Mouse (Mus musculus): ENCODE data around the gene Pnck. TPM values are rescaled to one million over a fixed set of nuclear protein-coding genes. Genes with fewer than 3 reads are reported as not detected.
A peak's percentile ranks its signal among the peaks of the same experiment; 100 is the strongest.

Gene Pnck
- 100 to 1,000 TPM; 115 to 135 TPM for total RNA-seq (2021)

DNA sequence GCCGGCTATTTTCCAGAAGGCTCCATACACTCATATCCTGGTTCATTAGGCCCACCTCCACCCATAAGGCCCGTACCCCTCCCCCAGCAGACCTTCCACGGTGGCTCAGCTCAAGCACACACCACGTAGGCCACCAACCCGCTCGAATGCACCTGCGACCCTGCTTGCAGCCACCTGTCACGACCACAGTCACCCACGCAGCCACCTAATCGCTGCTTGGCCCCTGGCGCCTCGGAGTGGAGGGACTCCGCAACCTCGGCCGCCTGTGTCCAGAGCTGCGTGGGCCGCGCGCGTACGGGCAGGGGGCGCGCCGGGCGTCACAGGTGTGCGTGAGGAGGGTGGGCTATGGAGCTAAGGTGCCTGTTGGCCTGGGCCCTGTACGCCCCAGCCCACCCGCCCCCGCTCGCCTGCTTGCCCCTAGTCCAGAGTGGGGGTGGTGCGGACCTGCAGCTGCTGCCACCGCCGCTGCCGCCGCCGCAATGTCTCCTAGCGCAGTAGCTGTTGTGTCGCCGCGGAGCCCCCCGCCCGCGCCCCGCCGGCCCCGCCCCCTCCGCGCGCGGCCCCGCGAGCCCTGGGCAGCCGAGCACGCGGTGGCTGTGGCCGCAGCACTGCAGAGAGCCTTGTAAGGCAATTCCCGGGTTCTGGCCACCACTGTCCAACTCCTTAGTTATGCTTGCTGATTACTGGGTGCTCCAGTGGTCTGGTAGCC is at the start of gene Pnck:
TSS of gene Pnck (minus strand) at position 543 of the 709 bp plus-strand sequence.
- no peak for DNase-seq (ENCODE audit: extremely low spot score in 1 of 2, low spot score in 1 of 2)

DNA sequence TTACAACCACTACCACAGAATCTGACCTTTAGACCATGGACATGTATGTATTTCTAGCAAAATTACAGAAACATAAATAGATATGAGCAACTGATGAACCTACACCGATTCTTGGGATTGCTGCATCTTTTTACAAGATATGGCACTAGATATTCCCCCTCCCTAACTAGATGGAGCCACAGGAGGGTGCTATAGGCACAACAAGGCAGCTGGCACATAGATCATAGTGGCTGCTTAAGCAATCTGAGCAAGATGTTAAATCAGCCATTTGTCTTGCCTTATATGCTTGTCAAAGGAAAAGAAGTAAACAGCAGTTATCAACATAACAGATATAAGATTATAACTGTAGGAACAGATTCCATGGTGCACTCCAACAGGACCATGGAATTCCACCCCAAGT is 40.6 kb upstream of the Pnck start:
- DNase-seq (ENCODE audit: extremely low spot score in 1 of 2, low spot score in 1 of 2) = no peak

DNA sequence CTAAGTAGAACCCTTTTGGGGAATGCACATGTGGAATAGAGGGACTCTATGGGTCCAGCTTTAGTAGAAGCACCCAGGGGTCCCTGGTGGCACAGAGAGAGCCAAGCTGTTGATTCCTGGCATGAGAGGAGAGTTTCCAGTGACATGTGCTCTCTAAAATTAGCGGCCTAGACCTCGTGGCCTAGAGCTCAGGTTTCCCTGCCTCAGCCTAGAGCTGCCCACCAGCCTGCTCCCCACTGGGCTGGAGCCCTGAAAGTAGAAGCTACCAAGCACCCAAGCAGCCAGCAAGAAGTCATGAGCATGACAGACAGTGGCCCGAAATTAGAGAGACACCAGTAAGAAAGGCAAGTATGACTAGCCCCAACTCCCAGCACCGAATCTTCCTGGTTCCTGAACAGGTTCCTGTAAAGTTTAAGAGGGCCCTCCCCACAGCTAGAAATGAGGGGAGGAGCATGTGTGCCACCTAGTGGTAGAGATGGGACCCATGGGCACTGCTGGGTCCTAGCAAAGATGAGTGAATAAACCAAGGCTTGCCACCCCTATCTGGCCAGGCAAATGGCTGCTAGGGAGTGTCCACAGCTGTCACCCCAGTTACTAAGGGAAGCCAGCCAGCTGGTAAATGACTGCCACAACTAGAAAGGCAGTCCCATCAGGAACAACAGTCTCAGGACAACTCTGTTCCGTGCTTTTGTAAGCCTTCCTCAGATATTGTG is 31.2 kb upstream of the Pnck start:
- peak in 1 of 2 experiments; percentile 60 for DNase-seq (ENCODE audit: extremely low spot score in 1 of 2, low spot score in 1 of 2)

DNA sequence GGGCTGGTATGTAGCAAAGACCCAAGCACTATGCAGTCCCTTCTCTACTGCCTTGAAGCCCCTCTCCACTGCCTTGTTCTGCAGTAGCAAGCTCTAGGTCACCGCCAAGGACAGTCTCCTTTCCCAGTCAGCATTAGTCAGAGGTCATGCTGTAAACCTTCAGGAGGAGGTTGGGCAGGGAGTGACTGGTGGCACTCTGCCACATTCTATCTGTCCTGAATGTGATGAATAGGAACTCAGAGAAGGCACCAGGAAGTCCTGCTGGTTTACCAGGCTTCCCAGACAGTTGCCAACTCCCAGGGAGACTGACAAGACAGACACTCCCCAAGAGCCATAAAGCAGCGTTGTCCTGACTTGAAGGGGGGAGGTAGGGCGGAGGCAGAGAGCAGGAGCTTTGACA is 25.7 kb upstream of the Pnck start:
- DNase-seq (ENCODE audit: extremely low spot score in 1 of 2, low spot score in 1 of 2) = no peak

DNA sequence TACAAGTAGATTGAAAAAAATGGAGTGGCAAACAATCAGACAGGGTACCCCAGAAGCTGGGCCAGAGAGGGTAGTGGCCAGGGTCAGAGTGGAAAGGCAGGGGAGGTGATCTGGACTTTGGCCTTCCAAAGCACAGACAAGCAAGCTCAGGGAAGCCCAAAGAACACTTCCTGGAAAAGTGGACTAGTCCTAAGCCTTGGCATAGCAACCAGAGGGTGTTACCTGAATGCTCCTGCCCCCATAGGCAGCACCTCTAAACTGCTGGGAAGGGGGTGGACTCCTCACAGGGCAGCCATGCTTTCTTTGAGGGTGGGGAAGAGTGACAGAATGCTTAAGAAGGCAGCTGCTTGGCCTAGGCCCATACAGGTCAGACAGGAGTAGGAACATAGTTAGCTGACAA is 25.1 kb upstream of the Pnck start:
- DNase-seq (ENCODE audit: extremely low spot score in 1 of 2, low spot score in 1 of 2) = no peak

DNA sequence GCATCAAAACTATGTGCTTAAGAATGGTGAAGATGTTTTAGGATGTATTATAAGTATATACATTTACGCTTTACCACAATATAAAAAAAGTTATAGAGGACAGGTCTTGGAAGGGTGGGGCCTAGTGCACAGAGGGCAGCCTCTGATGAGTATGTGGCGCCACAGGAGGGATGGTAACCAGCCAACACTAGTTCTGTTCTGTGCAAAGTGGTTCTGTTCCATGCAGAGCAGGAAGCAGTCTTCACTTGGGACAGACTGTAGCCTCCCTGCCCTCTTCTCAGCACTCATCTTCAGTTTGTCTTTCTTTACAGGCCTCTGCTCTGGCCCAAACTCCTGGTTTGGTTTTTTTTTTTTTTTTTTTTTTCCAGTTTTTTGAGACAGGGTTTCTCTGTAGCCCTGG is 24.2 kb upstream of the Pnck start:
- DNase-seq (ENCODE audit: extremely low spot score in 1 of 2, low spot score in 1 of 2) = no peak

DNA sequence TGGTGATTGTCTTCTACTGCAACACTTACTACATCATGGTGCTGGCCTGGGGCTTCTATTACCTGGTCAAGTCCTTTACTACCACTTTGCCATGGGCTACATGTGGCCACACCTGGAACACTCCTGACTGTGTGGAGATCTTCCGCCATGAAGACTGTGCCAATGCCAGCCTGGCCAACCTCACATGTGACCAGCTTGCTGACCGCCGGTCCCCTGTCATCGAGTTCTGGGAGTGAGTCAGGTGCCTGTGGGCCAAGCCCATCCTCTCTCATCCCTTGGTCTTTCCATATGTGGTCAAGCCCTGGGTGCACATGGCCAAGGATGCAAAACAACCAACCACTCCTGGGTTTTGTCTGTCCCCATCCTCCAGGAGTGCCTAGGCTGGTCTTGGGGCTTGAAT is 16.8 kb upstream of the Pnck start:
- DNase-seq (ENCODE audit: extremely low spot score in 1 of 2, low spot score in 1 of 2) = no peak

DNA sequence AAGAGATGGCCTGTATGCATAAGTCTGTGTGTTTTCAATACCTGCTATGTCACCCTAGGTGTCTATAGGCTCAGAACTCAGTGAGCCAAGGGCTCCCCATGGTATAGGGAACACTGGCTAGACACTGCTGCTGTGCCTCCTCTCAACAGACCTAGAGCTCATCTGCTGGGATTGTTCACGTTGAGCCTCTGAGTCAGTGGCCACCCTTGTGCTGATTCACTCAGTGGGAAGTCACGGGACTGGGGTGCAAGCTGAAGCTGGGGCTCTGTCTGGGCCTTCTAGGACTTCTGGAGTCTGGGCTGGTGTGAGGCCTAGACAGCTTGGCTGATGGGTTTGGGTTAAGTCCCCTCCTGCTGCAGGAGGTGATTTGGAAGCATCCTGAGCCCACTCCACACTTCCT is 15.3 kb upstream of the Pnck start:
- no peak for DNase-seq (ENCODE audit: extremely low spot score in 1 of 2, low spot score in 1 of 2)

DNA sequence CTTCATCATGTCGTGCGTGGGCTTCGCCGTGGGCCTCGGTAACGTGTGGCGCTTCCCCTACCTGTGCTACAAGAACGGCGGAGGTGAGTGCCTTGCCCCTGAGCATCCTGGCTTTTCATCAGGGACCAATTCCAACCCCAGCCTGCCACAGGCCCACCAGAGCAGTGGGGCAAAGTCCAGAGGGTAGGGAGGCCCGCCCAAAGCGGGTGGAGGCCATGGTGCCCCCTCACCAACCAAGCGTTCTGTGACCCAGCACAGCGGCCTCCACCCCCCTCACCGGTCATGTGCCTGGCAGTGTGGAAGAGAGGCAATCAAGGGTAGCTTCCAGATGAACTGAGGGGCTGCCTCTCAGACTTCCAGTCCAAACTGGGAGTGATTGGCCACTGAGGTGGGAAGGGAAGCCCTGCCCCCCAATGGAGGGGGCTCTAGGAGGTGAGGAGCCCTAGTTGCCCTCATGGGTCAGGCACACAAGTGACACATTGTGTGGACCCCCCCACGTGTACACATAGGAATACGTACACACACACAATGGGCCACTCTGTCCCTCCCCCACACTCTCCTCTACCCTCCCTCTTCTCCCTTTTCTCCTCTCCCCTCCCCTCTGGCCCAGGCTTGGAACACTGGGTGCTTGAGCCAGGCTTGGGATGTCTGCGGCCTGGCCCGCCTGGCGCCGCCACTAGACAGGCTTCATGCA is 14.2 kb upstream of the Pnck start:
- no peak for DNase-seq (ENCODE audit: extremely low spot score in 1 of 2, low spot score in 1 of 2)

DNA sequence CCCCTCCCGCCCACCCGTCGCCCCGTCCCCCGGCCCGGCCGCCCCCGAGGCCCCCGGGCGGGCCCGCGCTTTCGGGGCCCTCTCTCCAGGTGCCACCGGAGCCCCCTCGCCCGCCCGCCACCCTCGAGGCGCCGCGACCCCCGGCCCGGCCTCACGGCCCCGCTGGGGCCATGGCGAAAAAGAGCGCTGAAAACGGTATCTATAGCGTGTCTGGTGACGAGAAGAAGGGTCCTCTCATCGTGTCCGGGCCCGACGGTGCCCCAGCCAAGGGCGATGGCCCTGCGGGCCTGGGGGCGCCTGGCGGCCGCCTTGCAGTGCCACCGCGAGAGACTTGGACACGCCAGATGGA is 13.7 kb upstream of the Pnck start:
- no peak for DNase-seq (ENCODE audit: extremely low spot score in 1 of 2, low spot score in 1 of 2)

DNA sequence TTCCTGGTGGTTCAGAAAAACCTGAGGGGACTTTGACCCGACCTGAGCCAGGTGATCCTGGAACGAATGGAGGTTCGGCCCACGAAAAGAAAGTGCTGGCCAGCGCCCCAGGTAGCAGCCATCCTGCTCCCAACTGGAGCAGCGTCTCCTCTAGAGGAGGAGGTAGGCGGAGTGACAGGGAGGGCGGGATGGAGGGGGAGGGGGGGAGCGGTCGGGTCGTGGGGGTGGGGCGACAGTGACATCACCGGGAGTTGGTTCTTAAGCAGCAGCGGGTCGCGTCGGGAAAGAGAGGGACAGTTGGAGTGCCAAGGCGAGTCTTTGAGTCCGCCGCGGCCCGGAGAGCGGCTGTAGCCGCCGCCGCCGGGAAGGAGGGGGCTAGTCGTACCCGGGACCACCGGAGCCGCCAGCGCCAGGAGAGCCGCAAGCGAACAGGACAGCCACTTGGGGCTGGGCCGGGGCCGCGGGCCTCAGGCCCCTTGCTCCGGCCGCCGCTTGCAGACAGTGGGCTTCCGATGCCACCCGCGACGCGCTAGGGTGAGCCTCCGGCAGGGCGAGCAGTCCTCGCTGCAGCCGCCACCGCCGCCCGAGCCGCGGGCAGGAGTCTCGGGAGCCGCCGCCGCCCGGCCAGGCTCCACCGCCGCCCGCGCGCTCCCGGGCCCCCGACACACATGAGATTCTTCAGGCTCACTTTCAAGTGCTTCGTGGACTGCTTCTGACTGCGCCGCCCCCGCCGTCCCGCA is 13.1 kb upstream of the Pnck start, which contains the start of gene Slc6a8:
TSS of gene Slc6a8 (plus strand) at position 272 of the 740 bp plus-strand sequence.
- peak; percentile 31 to 66 for DNase-seq (ENCODE audit: extremely low spot score in 1 of 2, low spot score in 1 of 2)

DNA sequence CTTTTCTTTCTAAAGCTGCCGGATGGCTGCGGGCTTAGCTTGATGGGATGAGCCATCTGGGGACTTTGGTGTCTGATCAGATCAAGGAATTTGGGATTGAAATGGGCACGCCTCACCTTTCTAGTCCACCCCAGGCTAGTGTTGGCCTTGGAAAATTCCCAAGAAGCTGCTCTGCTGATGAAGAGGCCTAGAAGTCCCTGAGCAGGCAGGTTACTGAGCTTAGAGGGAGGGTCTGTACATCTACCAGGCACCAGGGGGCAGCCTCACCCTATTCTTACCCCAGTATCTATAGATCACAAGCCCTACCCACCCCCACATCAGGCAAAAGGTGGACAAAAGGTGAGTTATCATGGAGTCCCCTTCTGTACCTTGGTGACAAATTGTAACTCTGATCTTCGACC is 12.1 kb upstream of the Pnck start:
- DNase-seq (ENCODE audit: extremely low spot score in 1 of 2, low spot score in 1 of 2) = no peak

DNA sequence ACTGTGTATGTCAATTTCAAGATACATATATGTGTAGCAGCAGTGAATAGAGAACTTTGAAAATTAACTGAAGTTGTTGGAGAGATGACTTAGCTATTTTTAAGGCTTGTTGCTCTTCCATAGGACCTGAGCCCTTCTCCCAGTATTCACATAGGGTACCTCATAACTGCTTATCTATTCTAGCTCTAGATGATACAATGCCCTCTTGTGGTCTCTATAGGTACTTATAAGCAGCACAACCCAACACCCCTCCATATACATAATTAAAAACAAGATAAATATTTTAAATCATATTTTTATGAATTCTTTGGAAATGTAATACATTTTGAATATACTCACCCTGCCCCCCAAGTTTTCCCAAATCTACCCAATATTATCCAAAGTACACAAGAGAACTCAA is 3.2 kb upstream of the Pnck start:
- no peak for DNase-seq (ENCODE audit: extremely low spot score in 1 of 2, low spot score in 1 of 2)

DNA sequence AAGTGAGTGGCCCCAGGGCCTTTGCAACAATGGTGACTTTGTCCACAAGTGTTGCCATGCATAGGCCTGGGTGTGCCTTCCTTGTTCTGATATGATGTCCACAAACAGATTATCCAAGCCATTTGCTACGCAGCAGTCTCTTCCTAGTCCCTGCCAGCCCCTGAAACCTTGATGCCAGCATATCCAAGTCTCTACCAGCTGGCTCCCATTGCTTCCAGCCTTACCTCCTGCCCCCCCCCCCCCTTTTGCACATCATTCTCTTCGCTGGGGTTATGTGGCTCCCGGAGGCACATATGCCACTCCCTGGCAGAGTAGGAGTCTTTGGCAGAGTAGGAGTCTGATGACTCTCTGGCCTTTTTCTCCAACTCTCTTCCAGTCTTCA is 358 bp upstream of the Pnck start:
- DNase-seq (ENCODE audit: extremely low spot score in 1 of 2, low spot score in 1 of 2) = no peak

DNA sequence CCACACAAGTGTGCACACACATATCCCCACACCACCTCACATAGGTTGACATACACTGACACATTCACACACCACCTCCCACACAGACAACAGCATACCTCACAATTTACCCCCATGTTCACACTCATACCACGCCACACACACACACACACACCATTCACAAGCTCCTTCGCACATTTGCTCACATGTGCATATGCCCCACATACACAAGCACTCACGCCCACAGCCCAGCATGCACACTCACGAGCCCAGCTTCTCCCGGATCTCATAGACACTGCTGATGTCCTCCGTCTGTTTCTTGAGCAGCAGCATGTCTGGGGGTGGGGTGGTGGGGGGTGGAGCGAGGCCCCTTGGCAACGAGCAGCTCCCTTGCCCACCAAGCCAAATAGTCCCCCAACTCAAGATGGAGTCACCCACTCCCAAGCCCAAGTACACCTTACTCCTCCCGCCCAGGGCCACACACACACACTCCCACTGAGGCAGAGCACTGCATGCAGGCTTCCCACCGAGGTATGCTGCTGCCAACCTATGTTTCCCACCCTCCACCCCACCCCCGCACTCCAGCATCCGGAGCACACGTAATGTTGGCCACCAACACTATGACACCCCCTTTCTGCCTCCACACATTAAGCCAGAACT is 862 bp downstream of the Pnck start:
- DNase-seq (ENCODE audit: extremely low spot score in 1 of 2, low spot score in 1 of 2) = peak in 1 of 2 experiments; percentile 36

DNA sequence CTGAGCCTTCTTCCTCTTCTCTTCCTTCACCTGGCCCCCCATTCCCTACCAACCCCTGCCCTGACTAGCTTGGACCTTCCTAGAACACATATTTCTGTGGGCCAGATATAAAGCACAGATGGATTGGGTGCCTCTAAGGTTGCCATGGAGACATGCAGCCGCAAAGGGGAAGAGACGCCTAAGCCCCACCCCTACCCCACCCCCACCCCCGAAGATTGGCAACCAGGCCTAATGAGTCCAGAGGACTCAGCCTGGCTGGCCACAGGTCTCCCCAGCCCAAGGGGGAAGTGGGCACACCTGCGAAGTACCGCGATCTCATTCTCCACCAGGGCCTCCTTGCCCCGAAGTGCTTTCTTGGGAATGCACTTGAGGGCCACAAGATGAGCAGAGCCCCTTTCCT is 1.5 kb downstream of the Pnck start:
- DNase-seq (ENCODE audit: extremely low spot score in 1 of 2, low spot score in 1 of 2) = no peak

DNA sequence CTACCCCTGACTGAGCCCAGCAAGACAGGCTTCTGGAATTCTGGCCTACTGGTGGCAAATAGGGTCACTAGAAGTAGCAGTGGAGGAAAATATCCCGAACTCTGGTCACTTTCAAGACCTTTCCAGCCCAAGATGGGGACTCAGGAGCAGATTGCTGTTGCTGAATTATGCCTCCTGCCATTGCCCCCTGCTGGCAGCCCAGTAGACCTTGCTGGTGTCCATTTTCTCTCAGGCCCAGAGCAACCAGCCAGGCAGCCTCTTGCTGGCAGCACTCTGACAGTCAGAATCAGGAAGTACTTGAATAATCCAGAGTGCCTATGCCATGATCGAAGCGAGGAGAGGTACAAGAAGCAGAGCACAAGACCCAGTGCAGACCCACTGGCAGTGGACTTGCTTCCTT is 4.4 kb downstream of the Pnck start:
- no peak for DNase-seq (ENCODE audit: extremely low spot score in 1 of 2, low spot score in 1 of 2)

DNA sequence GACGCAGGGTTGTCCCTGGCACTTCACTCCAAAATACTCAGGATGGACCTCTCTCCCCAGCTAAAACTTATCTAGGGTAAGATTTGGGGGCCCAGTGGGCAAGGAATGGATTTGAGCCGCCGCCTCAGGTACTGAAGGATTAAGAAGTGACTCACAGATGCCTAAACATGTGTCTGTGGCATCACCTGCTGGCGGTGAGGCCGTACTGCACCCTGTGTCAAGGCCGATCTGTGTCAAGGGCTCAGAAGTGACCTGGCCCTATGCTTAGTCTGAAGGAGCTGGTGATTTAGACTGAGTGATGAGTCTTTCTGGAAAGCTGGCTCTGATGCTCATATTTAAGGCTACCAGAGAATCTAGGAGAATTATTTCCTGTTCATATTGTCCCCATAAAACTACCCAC is 5.7 kb downstream of the Pnck start:
- no peak for DNase-seq (ENCODE audit: extremely low spot score in 1 of 2, low spot score in 1 of 2)

DNA sequence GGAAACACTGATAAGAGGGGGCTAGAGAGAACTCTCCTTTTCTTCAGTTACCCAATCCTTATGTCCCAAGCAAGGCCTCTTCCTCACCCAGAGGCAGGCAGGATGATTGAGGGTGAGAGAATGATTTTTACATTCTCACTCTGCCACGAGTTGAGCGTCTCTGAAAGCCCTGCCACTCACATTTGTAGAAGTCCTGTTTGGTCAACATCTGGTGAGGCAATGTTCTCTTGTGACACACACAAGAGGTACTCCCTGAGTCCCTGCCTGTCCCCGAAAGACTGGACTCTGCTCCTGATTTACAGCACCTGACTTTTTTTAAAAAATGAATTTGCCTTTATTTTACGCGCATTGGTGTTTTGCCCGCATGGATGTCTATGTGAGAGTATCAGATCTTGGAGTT is 6.5 kb downstream of the Pnck start:
- DNase-seq (ENCODE audit: extremely low spot score in 1 of 2, low spot score in 1 of 2) = no peak

DNA sequence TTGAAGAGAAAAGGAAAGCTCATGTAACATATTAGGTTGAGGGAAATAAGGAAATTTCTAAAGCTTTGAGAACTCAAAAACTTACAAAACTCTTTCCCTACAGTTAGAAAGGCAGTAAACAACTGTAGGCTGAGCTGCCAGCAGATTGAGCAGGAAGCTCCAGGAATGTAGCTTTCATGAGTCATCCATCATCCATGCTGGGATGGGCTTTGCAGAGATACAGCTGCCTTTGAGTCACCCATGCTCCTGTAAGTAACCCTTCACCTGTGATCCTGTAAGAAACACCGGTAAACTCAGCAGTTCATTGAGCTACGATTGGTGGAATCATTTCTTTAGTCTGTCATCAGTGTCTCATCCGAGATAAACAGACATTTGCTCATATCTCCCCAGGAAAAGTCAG is 9.0 kb downstream of the Pnck start:
- DNase-seq (ENCODE audit: extremely low spot score in 1 of 2, low spot score in 1 of 2) = no peak

DNA sequence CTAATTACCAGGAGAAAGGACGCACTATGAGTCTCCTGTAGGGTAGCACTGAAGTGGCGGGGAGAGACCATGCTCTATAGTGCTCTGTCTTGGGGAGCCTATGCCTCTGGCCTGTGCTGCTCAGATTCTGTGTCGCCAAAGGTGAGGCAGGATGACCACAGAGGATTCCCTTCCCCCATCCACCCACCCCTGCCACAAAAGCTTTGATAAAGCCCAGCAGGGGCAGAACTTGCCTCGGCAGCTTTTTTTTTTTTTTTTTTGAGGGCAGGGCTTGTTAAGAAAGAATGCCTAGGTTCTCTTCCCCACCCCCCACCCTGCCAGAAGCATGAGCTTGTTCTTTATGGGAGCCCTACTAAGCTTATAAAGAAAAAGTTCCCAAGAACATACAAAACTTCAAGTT is 14.8 kb downstream of the Pnck start:
- no peak for DNase-seq (ENCODE audit: extremely low spot score in 1 of 2, low spot score in 1 of 2)

Data from layer of hippocampus, postnatal 25 days (tissue).